Comparison of ENCODE assay signal across 11 mouse cellular contexts in the genomic region with DNA sequence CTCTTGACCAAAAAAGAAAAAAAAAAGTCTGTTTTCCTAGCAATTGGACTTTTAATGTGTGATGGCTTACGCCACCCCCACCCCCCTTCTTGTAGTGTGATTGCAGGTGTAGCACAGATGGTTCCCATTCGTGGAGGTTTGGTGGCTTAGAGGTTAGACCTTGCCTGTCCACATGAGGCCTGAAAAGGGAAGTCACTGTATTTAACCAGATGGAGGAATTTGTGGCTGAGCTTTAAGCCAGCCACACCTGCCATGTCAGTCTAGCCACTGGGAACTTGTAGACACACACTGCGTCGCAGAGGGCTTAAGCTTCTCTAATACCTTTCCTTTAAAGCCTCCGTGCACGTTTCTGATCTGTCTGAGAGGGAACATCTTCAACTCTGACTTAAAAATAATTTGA.
DNase-seq lines count a peak whose midpoint lies in the region; ATAC-seq lines count a peak whose summit lies in the region.
"Had no signal": no experiment of that assay in that cellular context is flagged by ENCODE, and none has a peak within 500 bp of the region (broad histone marks: within the 10 kb centered on the region; RNA-seq: fewer than 3 reads in every experiment).

No protein-coding gene starts in this region.

- no peak for DNase-seq in lung, adult 18-20 months
- DNase-seq in hindlimb bud, embryonic 11.5 days (ENCODE audit: extremely low spot score, low read depth, low spot score), result peak; percentile 47
- no peak for DNase-seq in layer of hippocampus, adult 9-10 months (ENCODE audit: low spot score)
- no peak for DNase-seq in layer of hippocampus, postnatal 14 days (ENCODE audit: low spot score in 2 of 2)
- DNase-seq: cerebellum, postnatal 36 days; gastrocnemius, postnatal 10 days had no signal

- no peak overlapping the region for H3K4me3 ChIP-seq in lung, embryonic 15.5 days
- H3K4me3 ChIP-seq: forebrain, embryonic 10.5 days; heart, embryonic 15.5 days had no signal

- H3K36me3 ChIP-seq in lung, embryonic 15.5 days, result no peaks in the 10 kb centered on the region
- H3K36me3 ChIP-seq: forebrain, embryonic 10.5 days; heart, embryonic 15.5 days had no signal

- H3K27me3 ChIP-seq in lung, embryonic 15.5 days, result no peaks in the 10 kb centered on the region
- H3K27me3 ChIP-seq: heart, embryonic 15.5 days had no signal

- WGBS in lung, embryonic 15.5 days, result 54% methylated on average over 6 of the region's 6 CpGs

- ATAC-seq in lung, embryonic 15.5 days (ENCODE audit: borderline replicate concordance, extremely low read depth, low FRiP score, low TSS enrichment), result no peak
- peak; percentile 80 for ATAC-seq in common myeloid progenitor, adult 5-6 weeks (replicated peaks; ENCODE audit: low read depth, poor library complexity, severe bottlenecking)
- ATAC-seq in neutrophil, adult 5-6 weeks (ENCODE audit: extremely low read depth, insufficient number of reproducible peaks, low FRiP score, poor library complexity, severe bottlenecking), result peak; percentile 84

- H3K9me3 ChIP-seq in lung, embryonic 15.5 days, result no peaks in the 10 kb centered on the region
- H3K9me3 ChIP-seq: forebrain, embryonic 10.5 days; heart, embryonic 15.5 days had no signal

- 0 out of 2 replicates have a peak overlapping the region, but pooled peaks have one; percentile 50 for H3K27ac ChIP-seq in lung, embryonic 15.5 days
- H3K27ac ChIP-seq: forebrain, embryonic 10.5 days; heart, embryonic 15.5 days had no signal

- no peak overlapping the region for H3K4me2 ChIP-seq in lung, embryonic 15.5 days
- H3K4me2 ChIP-seq: heart, embryonic 15.5 days had no signal

- H3K4me1 ChIP-seq in lung, embryonic 15.5 days, result peaks cover 30% of the 10 kb centered on the region
- H3K4me1 ChIP-seq: forebrain, embryonic 10.5 days had no signal

- H3K9ac ChIP-seq in lung, embryonic 15.5 days, result no peak overlapping the region
- H3K9ac ChIP-seq: heart, embryonic 15.5 days had no signal
